Mouse (Mus musculus): ENCODE measurements around the gene Chst12. TPM values are rescaled to one million over a fixed set of nuclear protein-coding genes. Genes with fewer than 3 reads are reported as not detected.

Gene Chst12
- total RNA-seq, 4 experiments from 2014 or later, result 14.3 to 24.0 (median 18.8) TPM

- DNase-seq (ENCODE audit: low spot score in 2 of 2), result no peak
Observed at GRCm38 (mm10) chr5:140517159-140517920, 12.0 kb downstream of the Chst12 start.

- DNase-seq (ENCODE audit: low spot score in 2 of 2), result no peak
Observed at GRCm38 (mm10) chr5:140517921-140518230, 12.5 kb downstream of the Chst12 start.

- no peak for DNase-seq (ENCODE audit: low spot score in 2 of 2)
Observed at GRCm38 (mm10) chr5:140521196-140521595, 15.8 kb downstream of the Chst12 start.

- no peak for DNase-seq (ENCODE audit: low spot score in 2 of 2)
Observed at GRCm38 (mm10) chr5:140526754-140527153, 21.4 kb downstream of the Chst12 start.

GRCm38 (mm10) chr5:140538111-140538683 is 32.8 kb downstream of the Chst12 start:
- DNase-seq (ENCODE audit: low spot score in 2 of 2), result no peak

GRCm38 (mm10) chr5:140540106-140540505 is 34.8 kb downstream of the Chst12 start:
- DNase-seq (ENCODE audit: low spot score in 2 of 2), result peak; percentile 48 to 81

- peak; percentile 79 to 81 for DNase-seq (ENCODE audit: low spot score in 2 of 2)
Observed at GRCm38 (mm10) chr5:140542811-140543575, 37.6 kb downstream of the Chst12 start.

- DNase-seq (ENCODE audit: low spot score in 2 of 2), result no peak
Observed at GRCm38 (mm10) chr5:140545651-140546050, 40.3 kb downstream of the Chst12 start.

- DNase-seq (ENCODE audit: low spot score in 2 of 2), result no peak
Observed at GRCm38 (mm10) chr5:140546332-140546731, 41.0 kb downstream of the Chst12 start.

GRCm38 (mm10) chr5:140549306-140550047 is 44.1 kb downstream of the Chst12 start:
- peak; percentile 58 to 80 for DNase-seq (ENCODE audit: low spot score in 2 of 2)

GRCm38 (mm10) chr5:140553719-140554118 is 48.4 kb downstream of the Chst12 start:
- DNase-seq (ENCODE audit: low spot score in 2 of 2), result no peak

- no peak for DNase-seq (ENCODE audit: low spot score in 2 of 2)
Observed at GRCm38 (mm10) chr5:140556859-140557258, 51.5 kb downstream of the Chst12 start.

GRCm38 (mm10) chr5:140562601-140563000 is 57.3 kb downstream of the Chst12 start:
- DNase-seq (ENCODE audit: low spot score in 2 of 2), result no peak

- no peak for DNase-seq (ENCODE audit: low spot score in 2 of 2)
Observed at GRCm38 (mm10) chr5:140564896-140565295, 59.5 kb downstream of the Chst12 start, which contains the start of gene Grifin. Gene Grifin, minus strand, starts transcription at chr5:140565071.

- DNase-seq (ENCODE audit: low spot score in 2 of 2), result peak; percentile 35 to 50
Observed at GRCm38 (mm10) chr5:140565451-140565850, 60.1 kb downstream of the Chst12 start.

GRCm38 (mm10) chr5:140565856-140566255 is 60.5 kb downstream of the Chst12 start:
- DNase-seq (ENCODE audit: low spot score in 2 of 2), result peak in 1 of 2 experiments; percentile 35

- no peak for DNase-seq (ENCODE audit: low spot score in 2 of 2)
Observed at GRCm38 (mm10) chr5:140566271-140566670, 60.9 kb downstream of the Chst12 start.

GRCm38 (mm10) chr5:140567321-140567720 is 62.0 kb downstream of the Chst12 start:
- DNase-seq (ENCODE audit: low spot score in 2 of 2), result no peak

- no peak for DNase-seq (ENCODE audit: low spot score in 2 of 2)
Observed at GRCm38 (mm10) chr5:140567751-140568150, 62.4 kb downstream of the Chst12 start.

- peak in 1 of 2 experiments; percentile 50 for DNase-seq (ENCODE audit: low spot score in 2 of 2)
Observed at GRCm38 (mm10) chr5:140568321-140568970, 63.1 kb downstream of the Chst12 start.

- no peak for DNase-seq (ENCODE audit: low spot score in 2 of 2)
Observed at GRCm38 (mm10) chr5:140569032-140569595, 63.8 kb downstream of the Chst12 start.
